Mouse (Mus musculus) midbrain, embryonic 16.5 days (tissue): Measurements from ENCODE around the gene Bclaf3. TPM values are rescaled to one million over a fixed set of nuclear protein-coding genes. Genes with fewer than 3 reads are reported as not detected.
"Not testable (repeated sequence)": the region's sequence is repeated elsewhere in the genome, so short reads cannot be mapped to it uniquely, and the experiment has no call there.

ENCODE experiments used
- ATAC-seq: fragments of 200-750 bp; cut with Nextera tagmentation; 2 replicates; pipeline ENCODE4 v1.8.0; 2017; ENCODE audit warnings: moderate TSS enrichment
- H3K27ac ChIP-seq: fragments of 300-500 bp; sonication (generic); 2 replicates; pipeline ENCODE4 v1.5.1; 2014; ENCODE audit warnings: mild to moderate bottlenecking, low read length, mixed read lengths
- H3K27me3 ChIP-seq: fragments of 300-500 bp; sonication (generic); 2 replicates; pipeline ENCODE4 v1.6.1; 2014; ENCODE audit warnings: low read depth, low read length, mixed read lengths; ENCODE audit not compliant: control insufficient read depth, insufficient read depth
- H3K36me3 ChIP-seq: fragments of 300-500 bp; sonication (generic); 2 replicates; pipeline ENCODE4 v1.6.1; 2014; ENCODE audit warnings: mild to moderate bottlenecking, low read length, moderate library complexity, mixed read lengths; ENCODE audit not compliant: control insufficient read depth, insufficient read depth
- H3K4me1 ChIP-seq: fragments of 300-500 bp; sonication (generic); 2 replicates; pipeline ENCODE4 v1.6.1; 2014; ENCODE audit warnings: mild to moderate bottlenecking, low read length, mixed read lengths; ENCODE audit not compliant: control insufficient read depth, insufficient read depth
- H3K4me2 ChIP-seq: fragments of 300-500 bp; sonication (generic); 2 replicates; pipeline ENCODE4 v1.6.1; 2014; ENCODE audit warnings: mild to moderate bottlenecking, low read length, mixed read lengths
- H3K4me3 ChIP-seq: fragments of 300-500 bp; sonication (generic); 2 replicates; pipeline ENCODE4 v1.5.1; 2014; ENCODE audit warnings: low read depth, mild to moderate bottlenecking, low read length, moderate library complexity, mixed read lengths
- H3K9ac ChIP-seq: fragments of 300-500 bp; sonication (generic); 2 replicates; pipeline ENCODE4 v1.6.1; 2014; ENCODE audit warnings: low read depth, low read length, mixed read lengths
- H3K9me3 ChIP-seq: fragments of 300-500 bp; sonication (generic); replicated peaks from 2 replicates; pipeline ENCODE4 v1.6.1; 2014; ENCODE audit warnings: mild to moderate bottlenecking, low read length, mixed read lengths; ENCODE audit not compliant: control insufficient read depth, poor library complexity, severe bottlenecking
- WGBS: fragments of 180-500 bp; shearing (Covaris S2); extraction: QIAGEN DNeasy Blood & Tissue Kit; methylation state at CpG from one replicate; pipeline ENCODE4 v1.1.7; 2014; 5-methylcytosine and 5-hydroxymethylcytosine counted together
- polyA plus RNA-seq: library from polyadenylated mRNA; unstranded; fragments of >200 nt; fragmentation: Nextera tagmentation; extraction: Ambion mirVana; gene quantifications from 2 replicates; pipeline ENCODE4 v1.2.1, GENCODE M21; 2015

The Bclaf3 gene
- polyA plus RNA-seq, 1 experiment from 2014 or later = 22.7 TPM

DNA sequence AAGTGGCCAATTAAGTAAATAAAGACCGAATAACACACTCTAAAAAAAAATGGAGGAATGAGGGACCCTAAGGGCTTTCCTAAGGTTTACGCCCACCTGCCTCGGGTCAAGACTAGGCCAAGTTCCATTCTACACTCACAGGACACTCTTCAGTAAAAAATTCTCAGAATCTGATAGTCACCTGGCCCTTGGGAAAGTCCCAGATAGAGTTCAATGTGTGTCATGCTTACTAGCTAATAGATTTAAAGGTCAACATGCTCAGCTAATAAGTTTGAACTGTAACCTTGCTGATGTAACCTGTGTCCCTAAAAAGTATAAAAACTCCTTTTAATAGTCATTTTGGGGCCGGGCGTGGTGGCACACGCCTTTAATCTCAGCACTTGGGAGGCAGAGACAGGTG lies 10.9 kb upstream of the Bclaf3 start:
- H3K36me3 ChIP-seq = no peaks in the 10 kb centered on the region
- WGBS = 92% methylated on average over 6 of the region's 6 CpGs
- H3K9ac ChIP-seq = no peak overlapping the region
- no peaks in the 10 kb centered on the region for H3K27me3 ChIP-seq
- no peaks in the 10 kb centered on the region for H3K9me3 ChIP-seq
- no peak overlapping the region for H3K4me3 ChIP-seq
- ATAC-seq = no peak
- no peak overlapping the region for H3K4me2 ChIP-seq
- H3K4me1 ChIP-seq = no peaks in the 10 kb centered on the region
- no peak overlapping the region for H3K27ac ChIP-seq

- Histone ChIP-seq H3K4me3 (no peak overlapping the region), H3K4me1 (no peaks in the 10 kb centered on the region), H3K9ac (no peak overlapping the region), H3K4me2 (no peak overlapping the region), H3K27me3 (no peaks in the 10 kb centered on the region), H3K9me3 (no peaks in the 10 kb centered on the region), H3K36me3 (no peaks in the 10 kb centered on the region), H3K27ac (no peak overlapping the region)
- ATAC-seq = no peak
- 79% methylated on average over 3 of the region's 3 CpGs for WGBS
These were observed 4.7 kb upstream of the Bclaf3 start for GRCm38 (mm10) chrX:159521780-159522179.

GRCm38 (mm10) chrX:159522651-159523050 lies 3.8 kb upstream of the Bclaf3 start:
- H3K27ac ChIP-seq = no peak overlapping the region
- H3K9ac ChIP-seq = no peak overlapping the region
- ATAC-seq = no peak
- no peak overlapping the region for H3K4me2 ChIP-seq
- no peaks in the 10 kb centered on the region for H3K9me3 ChIP-seq
- H3K27me3 ChIP-seq = no peaks in the 10 kb centered on the region
- no peaks in the 10 kb centered on the region for H3K4me1 ChIP-seq
- no peak overlapping the region for H3K4me3 ChIP-seq
- WGBS = 82% methylated on average over 4 of the region's 4 CpGs
- no peaks in the 10 kb centered on the region for H3K36me3 ChIP-seq

- Histone ChIP-seq H3K4me2 (peak overlapping the region; percentile 53; the same call in 1 of the 2 replicates), H3K4me3 (peak overlapping the region; percentile 60), H3K4me1 (peaks cover 5% of the 10 kb centered on the region; the same call in 1 of the 2 replicates), H3K36me3 (no peaks in the 10 kb centered on the region), H3K9me3 (no peaks in the 10 kb centered on the region), H3K27ac (peak overlapping the region; percentile 75), H3K9ac (peak overlapping the region; percentile 75), H3K27me3 (no peaks in the 10 kb centered on the region)
- WGBS = 29% methylated on average over 36 of the region's 38 CpGs
- ATAC-seq = peak; percentile 99
These were observed 5.9 kb downstream of the Bclaf3 start for GRCm38 (mm10) chrX:159532427-159532810.

DNA sequence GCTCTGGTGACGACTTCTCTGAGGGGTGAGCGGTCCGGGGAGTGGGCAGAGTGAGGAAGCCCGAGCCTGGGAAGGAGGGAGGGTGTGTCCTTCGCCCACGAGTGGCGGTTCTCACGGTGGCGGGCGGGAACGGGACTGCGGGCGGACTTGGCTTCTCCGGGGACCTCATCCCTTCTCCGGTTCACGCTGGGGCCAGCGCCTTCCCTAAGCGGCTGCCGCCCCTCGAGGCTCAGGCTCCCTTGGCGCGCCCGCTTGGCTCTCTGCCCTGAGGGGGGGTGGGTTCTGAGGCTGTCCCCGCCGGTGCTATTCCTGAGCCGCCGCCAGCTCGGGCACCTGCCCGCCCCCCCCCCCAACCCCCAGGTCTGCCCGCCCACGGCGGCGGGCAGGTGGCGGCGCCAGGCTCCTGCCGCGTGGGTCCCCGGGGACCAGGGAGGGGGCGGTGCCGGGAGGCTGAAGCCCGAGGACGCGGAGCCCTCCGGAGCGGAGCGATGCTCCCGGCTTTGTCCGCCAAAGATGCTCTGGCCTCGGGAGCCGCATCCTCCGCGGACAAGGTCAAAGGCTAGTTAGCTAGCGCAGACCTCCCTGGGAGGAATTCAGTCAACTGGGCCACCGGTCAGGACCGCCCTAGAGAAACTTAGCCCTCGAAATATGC lies 6.4 kb downstream of the Bclaf3 start:
- ATAC-seq = peak; percentile 33
- H3K4me3 ChIP-seq = peak overlapping the region; percentile 60
- peak overlapping the region; percentile 75 for H3K27ac ChIP-seq
- H3K4me1 ChIP-seq = peaks cover 5% of the 10 kb centered on the region; the same call in 1 of the 2 replicates
- 25% methylated on average over 28 of the region's 56 CpGs for WGBS
- peak overlapping the region; percentile 53 for H3K4me2 ChIP-seq
- peak overlapping the region; percentile 75 for H3K9ac ChIP-seq
- no peaks in the 10 kb centered on the region for H3K9me3 ChIP-seq
- H3K36me3 ChIP-seq = no peaks in the 10 kb centered on the region
- no peaks in the 10 kb centered on the region for H3K27me3 ChIP-seq

DNA sequence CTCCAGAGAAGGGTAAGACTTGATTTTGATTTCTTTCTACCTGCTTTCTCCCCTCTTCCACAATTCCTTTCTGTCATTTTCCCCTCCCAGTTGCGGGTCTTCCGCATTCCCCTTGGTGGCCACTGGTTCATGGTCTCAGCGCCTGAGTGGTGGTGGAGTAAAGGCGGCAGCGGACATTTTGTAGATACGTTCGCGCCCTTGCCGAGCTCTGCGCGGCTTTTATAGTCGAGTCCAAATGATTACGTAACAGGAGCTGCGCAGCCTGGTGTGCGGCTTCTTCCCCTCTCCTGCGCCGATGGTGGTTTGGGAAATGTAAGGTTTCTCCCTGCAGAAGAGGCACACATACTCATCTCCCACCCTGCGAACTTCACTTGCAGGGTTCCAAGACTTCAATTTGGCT lies 15.4 kb downstream of the Bclaf3 start:
- WGBS = 94% methylated on average over 18 of the region's 18 CpGs
- Histone ChIP-seq H3K4me3 (no peak overlapping the region), H3K36me3 (peaks cover 4% of the 10 kb centered on the region; the same call in 1 of the 2 replicates), H3K4me2 (no peak overlapping the region), H3K9ac (no peak overlapping the region), H3K9me3 (no peaks in the 10 kb centered on the region), H3K4me1 (no peaks in the 10 kb centered on the region), H3K27me3 (no peaks in the 10 kb centered on the region), H3K27ac (no peak overlapping the region)
- no peak for ATAC-seq

GRCm38 (mm10) chrX:159547093-159547492 lies 20.6 kb downstream of the Bclaf3 start:
- H3K4me1 ChIP-seq = no peaks in the 10 kb centered on the region
- no peak for ATAC-seq
- no peak overlapping the region for H3K4me2 ChIP-seq
- peaks cover 3% of the 10 kb centered on the region; the same call in 1 of the 2 replicates for H3K36me3 ChIP-seq
- H3K9me3 ChIP-seq = no peaks in the 10 kb centered on the region
- 92% methylated on average over 5 of the region's 5 CpGs for WGBS
- H3K27ac ChIP-seq = no peak overlapping the region
- H3K9ac ChIP-seq = no peak overlapping the region
- H3K27me3 ChIP-seq = no peaks in the 10 kb centered on the region
- no peak overlapping the region for H3K4me3 ChIP-seq

GRCm38 (mm10) chrX:159584738-159585137 lies 58.2 kb downstream of the Bclaf3 start:
- H3K36me3 ChIP-seq, H3K4me3 ChIP-seq, H3K4me1 ChIP-seq, H3K4me2 ChIP-seq, H3K27ac ChIP-seq, H3K27me3 ChIP-seq, ATAC-seq, H3K9me3 ChIP-seq, H3K9ac ChIP-seq: not testable (repeated sequence)
- 54% methylated on average over 7 of the region's 7 CpGs for WGBS

DNA sequence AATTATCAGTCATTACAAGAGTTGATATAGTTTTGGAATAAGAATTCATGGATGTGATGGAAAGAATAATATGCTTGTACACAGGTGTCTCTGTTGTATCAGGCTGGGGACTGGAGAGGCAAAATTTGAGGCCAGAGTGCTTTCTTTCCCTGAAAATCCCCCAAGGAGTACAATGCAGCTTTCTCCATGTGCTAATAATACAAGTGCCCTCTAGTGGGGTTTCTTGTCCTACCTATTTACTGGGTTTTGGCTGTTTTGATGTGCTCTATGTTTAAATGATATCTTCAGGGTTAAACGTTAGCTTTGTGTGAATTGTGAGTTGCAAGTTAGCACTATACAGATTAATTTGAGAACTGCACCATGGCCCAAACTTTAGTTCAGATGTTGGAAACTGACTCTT lies 65.1 kb downstream of the Bclaf3 start:
- WGBS = 84% methylated on average over 1 of the region's 1 CpGs

More for the DNA sequence above, 65.1 kb downstream of the Bclaf3 start:
- Histone ChIP-seq H3K4me3 (no peak overlapping the region), H3K9me3 (no peaks in the 10 kb centered on the region), H3K27me3 (no peaks in the 10 kb centered on the region), H3K4me1 (no peaks in the 10 kb centered on the region), H3K4me2 (no peak overlapping the region), H3K9ac (no peak overlapping the region), H3K36me3 (peaks cover 3% of the 10 kb centered on the region; the same call in 1 of the 2 replicates), H3K27ac (no peak overlapping the region)
- ATAC-seq = no peak
